Mouse (Mus musculus): ENCODE results near the gene Zfp366. TPM values are rescaled to one million over a fixed set of nuclear protein-coding genes. Genes with fewer than 3 reads are reported as not detected.

The Zfp366 gene
- total and polyA plus RNA-seq, 2 experiments from 2014 or later = 0.82 to 5.6 TPM

DNA sequence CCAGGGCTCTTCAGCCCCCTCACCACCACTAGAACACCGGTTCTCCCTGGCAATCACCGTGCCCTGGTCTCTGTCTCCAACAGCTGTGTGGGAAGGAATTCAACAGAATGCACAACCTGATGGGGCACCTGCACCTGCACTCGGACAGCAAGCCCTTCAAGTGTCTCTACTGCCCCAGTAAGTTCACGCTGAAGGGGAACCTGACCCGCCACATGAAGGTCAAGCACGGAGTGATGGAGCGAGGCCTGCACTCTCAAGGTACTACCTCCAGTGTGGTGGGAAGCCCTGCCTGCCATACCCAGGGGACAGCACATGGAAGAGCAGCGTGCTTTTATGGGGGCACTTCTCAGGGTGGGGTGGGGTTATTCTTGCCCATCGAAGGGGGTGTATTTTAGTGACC, 59.2 kb downstream of the Zfp366 start:
- no peaks in the 10 kb centered on the region for H3K27me3 ChIP-seq (ENCODE audit: control insufficient read depth, insufficient read depth, low read length)
- ATAC-seq (ENCODE audit: insufficient read depth, low read depth) (no peak), DNase-seq (ENCODE audit: low spot score) (no peak)
- no peak overlapping the region for H3K4me2 ChIP-seq (ENCODE audit: low read depth, low read length)
- H3K27ac ChIP-seq (ENCODE audit: low read depth) = no peak overlapping the region
- H3K9ac ChIP-seq (replicated peaks; ENCODE audit: low read depth, low read length) = no peak overlapping the region
- WGBS = 81% methylated on average over 9 of the region's 9 CpGs
- H3K9me3 ChIP-seq (replicated peaks; ENCODE audit: control insufficient read depth, low read length) = no peaks in the 10 kb centered on the region
- TF ChIP-seq EP300 (IDR thresholded peaks at IDR 0.05; ENCODE audit: low read depth) (no peak), CTCF (IDR thresholded peaks at IDR 0.05; ENCODE audit: low read depth) (no peak)
- no peak overlapping the region for H3K4me3 ChIP-seq (ENCODE audit: low read depth, low read length)
- H3K36me3 ChIP-seq (replicated peaks; ENCODE audit: control insufficient read depth, insufficient read depth, low read length) = no peaks in the 10 kb centered on the region
- H3K4me1 ChIP-seq (ENCODE audit: control insufficient read depth, insufficient read depth) = peaks cover 14% of the 10 kb centered on the region

DNA sequence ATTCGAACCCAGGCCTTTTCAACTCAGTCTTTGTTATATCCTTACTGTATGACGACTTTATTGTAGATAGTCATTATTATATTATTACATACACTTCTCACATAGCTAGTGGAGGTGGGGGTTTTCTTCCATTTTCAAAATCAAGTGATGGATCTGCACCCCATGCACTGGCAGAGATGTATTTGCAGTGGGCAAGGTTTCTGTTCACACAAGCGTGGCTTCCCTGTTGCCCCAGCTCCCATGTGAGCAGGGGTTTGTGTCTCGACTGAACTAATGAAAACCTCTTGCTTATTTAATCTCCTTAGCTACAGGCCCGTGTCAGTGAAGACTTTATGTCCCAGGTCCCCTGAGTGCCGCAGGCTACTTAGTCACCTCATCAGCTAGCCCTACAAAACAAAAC, 59.8 kb downstream of the Zfp366 start:
- WGBS = 71% methylated on average over 6 of the region's 6 CpGs
- Histone ChIP-seq H3K27ac (ENCODE audit: low read depth) (no peak overlapping the region), H3K27me3 (ENCODE audit: control insufficient read depth, insufficient read depth, low read length) (no peaks in the 10 kb centered on the region), H3K4me1 (ENCODE audit: control insufficient read depth, insufficient read depth) (peaks cover 8% of the 10 kb centered on the region), H3K4me3 (ENCODE audit: low read depth, low read length) (no peak overlapping the region), H3K4me2 (ENCODE audit: low read depth, low read length) (no peak overlapping the region), H3K9ac (replicated peaks; ENCODE audit: low read depth, low read length) (no peak overlapping the region), H3K36me3 (replicated peaks; ENCODE audit: control insufficient read depth, insufficient read depth, low read length) (no peaks in the 10 kb centered on the region), H3K9me3 (replicated peaks; ENCODE audit: control insufficient read depth, low read length) (no peaks in the 10 kb centered on the region)
- DNase-seq (ENCODE audit: low spot score) (no peak), ATAC-seq (ENCODE audit: insufficient read depth, low read depth) (no peak)
- TF ChIP-seq EP300 (IDR thresholded peaks at IDR 0.05; ENCODE audit: low read depth) = no peak

DNA sequence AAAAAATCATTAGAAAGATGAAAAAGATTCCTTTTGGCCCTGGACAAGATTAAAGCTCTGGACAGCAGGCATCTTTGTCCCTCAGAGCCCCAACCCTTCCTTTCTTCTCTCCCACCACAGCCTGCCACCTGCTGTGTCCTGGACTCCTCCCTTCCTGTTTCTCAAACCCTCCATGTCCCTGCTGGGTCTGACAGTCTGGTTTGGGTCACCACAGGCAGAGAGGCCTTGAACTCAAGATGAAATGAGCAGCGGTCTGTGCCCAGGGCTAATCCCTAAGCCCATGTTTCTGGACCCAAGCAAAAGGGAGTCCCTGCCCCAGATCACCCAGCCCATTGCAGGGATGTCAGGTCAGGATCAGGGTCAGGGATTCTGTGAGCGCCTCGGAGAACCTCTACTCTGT, 60.3 kb downstream of the Zfp366 start:
- DNase-seq (ENCODE audit: low spot score) (no peak), ATAC-seq (ENCODE audit: insufficient read depth, low read depth) (no peak)
- peaks cover 3% of the 10 kb centered on the region; the same call in 1 of the 2 replicates for H3K4me1 ChIP-seq (ENCODE audit: control insufficient read depth, insufficient read depth)
- no peak overlapping the region for H3K4me3 ChIP-seq (ENCODE audit: low read depth, low read length)
- H3K9ac ChIP-seq (replicated peaks; ENCODE audit: low read depth, low read length) = no peak overlapping the region
- H3K27me3 ChIP-seq (ENCODE audit: control insufficient read depth, insufficient read depth, low read length) = no peaks in the 10 kb centered on the region
- no peak overlapping the region for H3K27ac ChIP-seq (ENCODE audit: low read depth)
- no peaks in the 10 kb centered on the region for H3K36me3 ChIP-seq (replicated peaks; ENCODE audit: control insufficient read depth, insufficient read depth, low read length)
- H3K9me3 ChIP-seq (replicated peaks; ENCODE audit: control insufficient read depth, low read length) = no peaks in the 10 kb centered on the region
- H3K4me2 ChIP-seq (ENCODE audit: low read depth, low read length) = no peak overlapping the region
- TF ChIP-seq EP300 (IDR thresholded peaks at IDR 0.05; ENCODE audit: low read depth) (no peak), CTCF (IDR thresholded peaks at IDR 0.05; ENCODE audit: low read depth) (no peak)
- WGBS = 71% methylated on average over 3 of the region's 3 CpGs

DNA sequence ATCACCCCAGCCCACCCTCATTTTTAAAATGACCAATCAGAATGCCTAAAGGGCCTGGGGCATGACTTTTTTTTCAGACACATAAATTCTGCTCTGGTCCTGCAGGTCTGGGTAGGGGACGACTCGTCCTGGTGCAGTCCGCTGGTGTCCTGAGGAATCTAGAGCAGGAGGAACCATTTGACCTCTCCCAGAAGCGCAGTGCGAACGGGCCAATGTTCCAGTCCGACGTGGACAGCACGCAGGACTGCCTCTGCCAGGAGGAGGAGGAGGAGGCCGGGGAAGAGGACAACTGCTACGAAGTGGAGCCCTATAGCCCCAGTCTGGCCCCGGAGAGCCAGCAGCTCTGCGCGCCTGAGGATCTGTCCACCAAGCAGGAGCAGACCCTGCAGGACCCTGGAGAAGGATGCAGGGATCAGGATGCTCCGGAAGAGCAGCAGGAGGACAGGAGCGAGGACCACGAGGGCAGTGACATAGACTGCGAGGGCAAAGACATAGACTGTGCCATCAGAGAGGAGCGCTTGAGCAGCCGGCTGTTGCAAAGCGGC, 61.4 kb downstream of the Zfp366 start:
- ATAC-seq (ENCODE audit: insufficient read depth, low read depth) = no peak
- no peak for TF ChIP-seq CTCF (IDR thresholded peaks at IDR 0.05; ENCODE audit: low read depth)
- TF ChIP-seq EP300 (IDR thresholded peaks at IDR 0.05; ENCODE audit: low read depth) = no peak
- Histone ChIP-seq H3K27ac (ENCODE audit: low read depth) (no peak overlapping the region), H3K4me3 (ENCODE audit: low read depth, low read length) (no peak overlapping the region), H3K4me1 (ENCODE audit: control insufficient read depth, insufficient read depth) (no peaks in the 10 kb centered on the region), H3K4me2 (ENCODE audit: low read depth, low read length) (no peak overlapping the region), H3K36me3 (replicated peaks; ENCODE audit: control insufficient read depth, insufficient read depth, low read length) (no peaks in the 10 kb centered on the region), H3K9ac (replicated peaks; ENCODE audit: low read depth, low read length) (no peak overlapping the region), H3K9me3 (replicated peaks; ENCODE audit: control insufficient read depth, low read length) (no peaks in the 10 kb centered on the region), H3K27me3 (ENCODE audit: control insufficient read depth, insufficient read depth, low read length) (no peaks in the 10 kb centered on the region)
- DNase-seq (ENCODE audit: low spot score) = no peak
- 84% methylated on average over 21 of the region's 21 CpGs for WGBS

DNA sequence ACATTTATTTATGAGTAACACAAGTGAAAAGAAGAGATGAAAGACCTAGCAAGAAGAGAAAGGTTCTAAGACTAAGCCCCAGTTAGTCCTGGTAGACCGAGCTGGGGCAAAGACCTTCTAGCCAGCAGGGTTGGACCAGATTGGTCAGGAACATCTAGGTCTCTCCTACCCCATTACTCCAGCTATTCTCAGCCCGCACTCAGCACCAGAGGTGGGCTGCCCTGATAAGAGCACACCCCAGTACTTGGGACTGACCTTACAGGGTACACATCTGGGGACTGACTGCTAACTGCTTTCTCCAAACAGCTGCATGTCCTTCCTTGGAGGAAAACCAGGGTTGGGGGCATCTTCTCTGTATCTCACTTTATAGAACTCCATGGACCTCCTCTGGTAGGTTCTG, 66.2 kb downstream of the Zfp366 start:
- no peaks in the 10 kb centered on the region for H3K27me3 ChIP-seq (ENCODE audit: control insufficient read depth, insufficient read depth, low read length)
- no peaks in the 10 kb centered on the region for H3K36me3 ChIP-seq (replicated peaks; ENCODE audit: control insufficient read depth, insufficient read depth, low read length)
- DNase-seq (ENCODE audit: low spot score) (no peak), ATAC-seq (ENCODE audit: insufficient read depth, low read depth) (no peak)
- 91% methylated on average over 2 of the region's 2 CpGs for WGBS
- H3K27ac ChIP-seq (ENCODE audit: low read depth) = no peak overlapping the region
- peaks cover 7% of the 10 kb centered on the region; the same call in 1 of the 2 replicates for H3K9me3 ChIP-seq (replicated peaks; ENCODE audit: control insufficient read depth, low read length)
- no peak overlapping the region for H3K9ac ChIP-seq (replicated peaks; ENCODE audit: low read depth, low read length)
- H3K4me3 ChIP-seq (ENCODE audit: low read depth, low read length) = no peak overlapping the region
- TF ChIP-seq EP300 (IDR thresholded peaks at IDR 0.05; ENCODE audit: low read depth) (no peak), CTCF (IDR thresholded peaks at IDR 0.05; ENCODE audit: low read depth) (no peak)
- H3K4me2 ChIP-seq (ENCODE audit: low read depth, low read length) = no peak overlapping the region
- no peaks in the 10 kb centered on the region for H3K4me1 ChIP-seq (ENCODE audit: control insufficient read depth, insufficient read depth)

DNA sequence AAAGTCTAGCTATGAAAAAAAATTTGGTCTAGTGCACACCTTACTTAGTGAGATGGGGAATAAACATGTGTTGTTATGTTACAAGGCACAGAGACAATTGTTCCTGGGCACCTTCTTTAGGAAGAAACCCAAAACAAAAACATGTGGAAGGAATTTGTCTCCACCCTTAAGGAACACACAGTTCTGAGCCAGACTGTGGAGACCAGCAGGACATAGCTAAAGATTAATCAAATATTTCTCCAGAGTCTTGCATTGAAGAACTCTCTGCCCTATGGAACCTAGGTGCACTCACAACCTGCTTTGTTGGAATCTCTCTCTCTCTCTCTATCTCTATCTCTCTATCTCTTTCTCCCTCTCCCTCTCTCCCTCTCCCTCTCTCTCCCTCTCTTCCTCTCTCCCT, 69.6 kb downstream of the Zfp366 start:
- H3K9ac ChIP-seq (replicated peaks; ENCODE audit: low read depth, low read length) = no peak overlapping the region
- no peak overlapping the region for H3K4me3 ChIP-seq (ENCODE audit: low read depth, low read length)
- H3K9me3 ChIP-seq (replicated peaks; ENCODE audit: control insufficient read depth, low read length) = peaks cover 7% of the 10 kb centered on the region; the same call in 1 of the 2 replicates
- H3K36me3 ChIP-seq (replicated peaks; ENCODE audit: control insufficient read depth, insufficient read depth, low read length) = no peaks in the 10 kb centered on the region
- no peak overlapping the region for H3K4me2 ChIP-seq (ENCODE audit: low read depth, low read length)
- no peaks in the 10 kb centered on the region for H3K4me1 ChIP-seq (ENCODE audit: control insufficient read depth, insufficient read depth)
- H3K27ac ChIP-seq (ENCODE audit: low read depth) = peak overlapping the region; percentile 16; the same call in 1 of the 2 replicates
- TF ChIP-seq EP300 (IDR thresholded peaks at IDR 0.05; ENCODE audit: low read depth) (no peak), CTCF (IDR thresholded peaks at IDR 0.05; ENCODE audit: low read depth) (no peak)
- DNase-seq (ENCODE audit: low spot score) = no peak
- ATAC-seq (ENCODE audit: insufficient read depth, low read depth) = no peak
- H3K27me3 ChIP-seq (ENCODE audit: control insufficient read depth, insufficient read depth, low read length) = no peaks in the 10 kb centered on the region
